Comparison of ENCODE assay signal across 8 mouse cellular contexts in the genomic region with DNA sequence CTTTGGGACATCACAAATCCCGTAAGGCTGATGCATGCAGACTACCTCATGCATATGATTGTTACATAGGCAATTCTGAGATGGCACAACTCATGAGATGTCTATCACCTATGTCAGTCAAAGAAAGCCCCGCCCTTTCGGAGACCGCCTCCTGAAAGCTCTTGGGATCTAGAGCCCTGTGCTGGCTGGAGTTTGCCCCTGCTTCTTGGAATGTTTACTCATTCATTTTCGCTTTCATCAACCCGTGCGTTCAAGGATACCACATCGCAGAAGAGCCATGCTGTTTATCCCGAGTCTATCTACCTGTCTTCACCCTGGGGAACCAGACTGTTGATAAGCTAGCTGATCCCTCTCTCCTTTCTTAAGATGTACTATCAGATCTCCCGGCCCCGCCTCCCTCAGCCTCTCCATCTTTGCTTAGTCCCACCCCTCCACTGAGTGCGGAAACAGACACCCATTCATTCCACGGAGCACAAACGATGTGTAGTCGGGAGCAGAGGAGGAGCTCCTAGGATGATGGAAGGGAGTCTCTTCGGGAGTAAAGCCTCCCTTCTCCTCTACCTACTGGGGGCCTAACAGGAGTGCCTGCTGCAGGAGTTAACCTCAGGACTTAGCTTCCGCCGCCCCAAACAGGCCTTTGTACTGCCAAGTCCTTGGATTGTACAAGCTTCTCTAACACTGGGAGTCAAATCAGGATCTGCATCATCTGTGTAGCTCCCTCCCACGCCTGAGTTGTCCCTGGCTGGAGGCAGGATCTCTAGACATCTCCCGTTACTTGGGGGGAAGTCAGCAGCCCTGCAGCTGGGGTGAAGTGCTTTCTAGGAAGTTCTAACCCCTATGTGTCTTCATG.
DNase-seq lines count a peak whose midpoint lies in the region; ATAC-seq and TF ChIP-seq lines count a peak whose summit lies in the region.

No protein-coding gene starts in this region.

- 10% methylated on average over 20 of the region's 20 CpGs for WGBS in forebrain, embryonic 10.5 days
- WGBS in kidney, postnatal 0 days = 12% methylated on average over 20 of the region's 20 CpGs
- WGBS in stomach, embryonic 16.5 days = 10% methylated on average over 20 of the region's 20 CpGs

- peak overlapping the region; percentile 35 for H3K9ac ChIP-seq in kidney, postnatal 0 days (ENCODE audit: low read depth, low read length)
- H3K9ac ChIP-seq in stomach, embryonic 16.5 days (ENCODE audit: low read length) = peak overlapping the region; percentile 54; the same call in 1 of the 2 replicates

- peaks cover 39% of the 10 kb centered on the region for H3K27me3 ChIP-seq in forebrain, embryonic 10.5 days (ENCODE audit: poor library complexity, severe bottlenecking)
- H3K27me3 ChIP-seq in kidney, postnatal 0 days (ENCODE audit: insufficient read depth, low read length) = no peaks in the 10 kb centered on the region
- peaks cover 4% of the 10 kb centered on the region; the same call in 1 of the 2 replicates for H3K27me3 ChIP-seq in stomach, embryonic 16.5 days (ENCODE audit: control insufficient read depth, insufficient read depth, low read length)

- H3K36me3 ChIP-seq in forebrain, embryonic 10.5 days (replicated peaks) = no peaks in the 10 kb centered on the region
- H3K36me3 ChIP-seq in kidney, postnatal 0 days (ENCODE audit: insufficient read depth, low read length) = no peaks in the 10 kb centered on the region
- H3K36me3 ChIP-seq in stomach, embryonic 16.5 days (ENCODE audit: control insufficient read depth, insufficient read depth, low read length) = no peaks in the 10 kb centered on the region

- H3K4me1 ChIP-seq in forebrain, embryonic 10.5 days = peaks cover 33% of the 10 kb centered on the region
- H3K4me1 ChIP-seq in kidney, postnatal 0 days (replicated peaks; ENCODE audit: insufficient read depth, low read length) = peaks cover 9% of the 10 kb centered on the region; the same call in 1 of the 2 replicates
- peaks cover 3% of the 10 kb centered on the region; the same call in 1 of the 2 replicates for H3K4me1 ChIP-seq in stomach, embryonic 16.5 days (ENCODE audit: control insufficient read depth, insufficient read depth, low read length)

- no peak for ATAC-seq in kidney, postnatal 0 days (replicated peaks; ENCODE audit: low FRiP score, low read depth)
- ATAC-seq in stomach, embryonic 16.5 days (ENCODE audit: insufficient read depth, low FRiP score) = peak; percentile 40

- no peaks in the 10 kb centered on the region for H3K9me3 ChIP-seq in forebrain, embryonic 10.5 days
- H3K9me3 ChIP-seq in kidney, postnatal 0 days (replicated peaks; ENCODE audit: low read length) = no peaks in the 10 kb centered on the region
- H3K9me3 ChIP-seq in stomach, embryonic 16.5 days (replicated peaks; ENCODE audit: control insufficient read depth, low read length) = no peaks in the 10 kb centered on the region

- peak overlapping the region; percentile 62 for H3K4me2 ChIP-seq in kidney, postnatal 0 days (ENCODE audit: low read length)
- H3K4me2 ChIP-seq in stomach, embryonic 16.5 days (ENCODE audit: low read depth, low read length) = peak overlapping the region; percentile 56

- peak overlapping the region; percentile 51 for H3K4me3 ChIP-seq in forebrain, embryonic 10.5 days
- peak overlapping the region; percentile 27 for H3K4me3 ChIP-seq in kidney, postnatal 0 days (replicated peaks; ENCODE audit: low read depth, low read length)
- H3K4me3 ChIP-seq in stomach, embryonic 16.5 days (replicated peaks; ENCODE audit: low read length) = peak overlapping the region; percentile 41

- peak; percentile 5 for DNase-seq in adrenal gland, adult 2 months
- DNase-seq in adrenal gland, postnatal 14 days = no peak
- DNase-seq in WW6 (ENCODE audit: low read depth, low spot score) = peak; percentile 58
- peak; percentile 59 for DNase-seq in forebrain, embryonic 10.5 days (ENCODE audit: extremely low spot score, low spot score)
- DNase-seq in kidney, postnatal 0 days (ENCODE audit: low spot score) = peak; percentile 62
- DNase-seq in lung, postnatal 10 days = peak; percentile 21
- DNase-seq in thymus, postnatal 10 days (ENCODE audit: low spot score in 2 of 2) = no peak

- peak overlapping the region; percentile 86 for H3K27ac ChIP-seq in forebrain, embryonic 10.5 days
- H3K27ac ChIP-seq in kidney, postnatal 0 days = no peak overlapping the region
- no peak overlapping the region for H3K27ac ChIP-seq in stomach, embryonic 16.5 days (ENCODE audit: low read length)

- no peak for TF ChIP-seq CTCF in kidney, postnatal 0 days (IDR thresholded peaks at IDR 0.05; ENCODE audit: low read depth)

Comparison
In these comparisons a context has a peak if more than half of its experiments do, and no peak if none do; other contexts are left out.
1. DNase-seq: peak in adrenal gland, adult 2 months (single experiment), WW6 (single experiment), forebrain, embryonic 10.5 days (single experiment), kidney, postnatal 0 days (single experiment) and lung, postnatal 10 days (single experiment); none in adrenal gland, postnatal 14 days (single experiment) and thymus, postnatal 10 days (0 of 2).
2. Peak in every context shown above with its lines, with median percentiles within 50 percentile points of each other: H3K4me3 ChIP-seq.